Mouse (Mus musculus): ENCODE measurements around the gene Hoxc5.

- TF ChIP-seq CTCF (IDR thresholded peaks at IDR 0.05; ENCODE audit: low read depth) (no peak), EP300 (IDR thresholded peaks at IDR 0.05; ENCODE audit: low read depth) (no peak)
These were observed 5.5 kb downstream of the Hoxc5 start for GRCm38 (mm10) chr15:102972753-102973152.

Data from liver, postnatal 0 days (tissue).